Mouse (Mus musculus) left cerebral cortex, postnatal 14 days (tissue): ENCODE data around the gene Ndufb6. TPM values are rescaled to one million over a fixed set of nuclear protein-coding genes. Genes with fewer than 3 reads are reported as not detected.
"Not testable (repeated sequence)": the region's sequence is repeated elsewhere in the genome, so short reads cannot be mapped to it uniquely, and the experiment has no call there.

Experiments used
- DNase-seq, 2 experiments: peaks; one replicate each; pipeline ENCODE4 v3.0.0; 2021 to 2022; ENCODE audit warnings: low spot score in 2 of 2, mixed read lengths in 1 of 2
- intact Hi-C: fragments of 180-260 bp; cut with DNase I; formaldehyde crosslinking; loops from one replicate; pipeline ENCODE4 v1.15.1; 2025
- long read RNA-seq, 2 experiments: library from polyadenylated mRNA; stranded (forward); transcript quantifications; one replicate each; pipeline ENCODE4 v2.0.0; 2021
- total RNA-seq, 2 experiments: library from RNA; stranded (reverse); gene quantifications; 2 replicates each; pipeline ENCODE4 v1.2.3; 2021

Gene Ndufb6
- 100 to 1,000 TPM; 207 to 219 TPM for total RNA-seq
- long read RNA-seq, experiment 1, transcript Ndufb6-201 (4 exons, 659 nt), result major isoform, 149 of 152 reads
- long read RNA-seq, experiment 1, partial matches to known transcripts, result 0 of 152 reads
- long read RNA-seq, experiment 1, other reads (novel, unspliced or antisense), result 2 of 152 reads
- long read RNA-seq, experiment 2, transcript Ndufb6-201 (4 exons, 659 nt), result major isoform, 131 of 134 reads
- long read RNA-seq, experiment 2, partial matches to known transcripts, result 0 of 134 reads
- long read RNA-seq, experiment 2, other reads (novel, unspliced or antisense), result 0 of 134 reads

GRCm38 (mm10) chr4:40279276-40279900 is at the start of gene Ndufb6:
Gene Ndufb6 (minus strand): TSS chr4:40279421.
- peak; percentile 91 to 94 for DNase-seq
- intact Hi-C loops, result no loop called here

GRCm38 (mm10) chr4:40327161-40327560 is 47.9 kb upstream of the Ndufb6 start:
- intact Hi-C loops, result no loop called here

GRCm38 (mm10) chr4:40324620-40325019 is 45.4 kb upstream of the Ndufb6 start:
- intact Hi-C loops, result no loop called here
- no peak for DNase-seq

More at GRCm38 (mm10) chr4:40327161-40327560, 47.9 kb upstream of the Ndufb6 start:
- no peak for DNase-seq

- DNase-seq, result no peak
Observed at GRCm38 (mm10) chr4:40317404-40317803, 38.2 kb upstream of the Ndufb6 start.

GRCm38 (mm10) chr4:40313026-40313425 is 33.8 kb upstream of the Ndufb6 start:
- DNase-seq, result no peak
- intact Hi-C loops, result no loop called here

More at GRCm38 (mm10) chr4:40317404-40317803, 38.2 kb upstream of the Ndufb6 start:
- intact Hi-C loops, result no loop called here

- DNase-seq, result no peak
- intact Hi-C loops, result no loop called here
Observed at GRCm38 (mm10) chr4:40312213-40312612, 33.0 kb upstream of the Ndufb6 start.

GRCm38 (mm10) chr4:40310796-40311383 is 31.7 kb upstream of the Ndufb6 start:
- no peak for DNase-seq
- intact Hi-C loops, result no loop called here

GRCm38 (mm10) chr4:40309682-40310081 is 30.5 kb upstream of the Ndufb6 start:
- intact Hi-C loops, result loop anchor here (10.0 kb wide), 1 partner anchor 165 kb away; the partner anchor contains the start of gene Tmem215
- DNase-seq, result no peak

- intact Hi-C loops, result loop anchor here (10.0 kb wide), 1 partner anchor 172 kb away; the partner anchor contains the start of gene Tmem215
Observed at GRCm38 (mm10) chr4:40302445-40303125, 23.4 kb upstream of the Ndufb6 start.

GRCm38 (mm10) chr4:40301076-40301789 is 22.0 kb upstream of the Ndufb6 start:
- intact Hi-C loops, result loop anchor here (2.0 to 10.0 kb wide), 2 partner anchors 174 to 382 kb away; partner anchors contain the start of gene Tmem215

More at GRCm38 (mm10) chr4:40302445-40303125, 23.4 kb upstream of the Ndufb6 start:
- no peak for DNase-seq

GRCm38 (mm10) chr4:40299169-40299568 is 19.9 kb upstream of the Ndufb6 start:
- no peak for DNase-seq
- intact Hi-C loops, result no loop called here

More at GRCm38 (mm10) chr4:40301076-40301789, 22.0 kb upstream of the Ndufb6 start:
- DNase-seq, result peak; percentile 81 to 85

GRCm38 (mm10) chr4:40291511-40291910 is 12.3 kb upstream of the Ndufb6 start:
- intact Hi-C loops, DNase-seq: not testable (repeated sequence)

GRCm38 (mm10) chr4:40289046-40289445 is 9.8 kb upstream of the Ndufb6 start:
- DNase-seq, result no peak
- intact Hi-C loops, result loop anchor here (5.0 kb wide), 2 partner anchors 107 to 393 kb away; no protein-coding TSS in a partner anchor

- no peak for DNase-seq
- intact Hi-C loops, result loop anchor here (2.0 to 5.0 kb wide), 3 partner anchors 105 to 395 kb away; no protein-coding TSS in a partner anchor
Observed at GRCm38 (mm10) chr4:40287415-40287814, 8.2 kb upstream of the Ndufb6 start.

GRCm38 (mm10) chr4:40285582-40285981 is 6.4 kb upstream of the Ndufb6 start:
- peak; percentile 81 to 85 for DNase-seq
- intact Hi-C loops, result loop anchor here (5.0 kb wide), 2 partner anchors 103 to 397 kb away; no protein-coding TSS in a partner anchor

- intact Hi-C loops, result no loop called here
- DNase-seq, result no peak
Observed at GRCm38 (mm10) chr4:40278880-40279275, 343 bp downstream of the Ndufb6 start.

GRCm38 (mm10) chr4:40269430-40270032 is 9.7 kb downstream of the Ndufb6 start, which contains the start of the genes Smim27 and Topors:
Gene Smim27 (plus strand): TSS chr4:40269579.
Gene Topors (minus strand): TSS chr4:40269850.
- peak; percentile 92 to 94 for DNase-seq
- intact Hi-C loops, result loop anchor here (2.0 to 5.0 kb wide), 2 partner anchors 87 to 127 kb away; partner anchors contain the start of gene Aco1

- DNase-seq, result peak in 1 of 2 experiments; percentile 16
- intact Hi-C loops, result loop anchor here (2.0 to 5.0 kb wide), 2 partner anchors 87 to 126 kb away; partner anchors contain the start of gene Aco1
Observed at GRCm38 (mm10) chr4:40268835-40269234, 10.4 kb downstream of the Ndufb6 start.
